Mouse (Mus musculus) hematopoietic stem cell, adult 5-6 weeks (primary cell): Measurements from ENCODE around the gene Bpifb9a. TPM values are rescaled to one million over a fixed set of nuclear protein-coding genes. Genes with fewer than 3 reads are reported as not detected.
"Not testable (repeated sequence)": the region's sequence is repeated elsewhere in the genome, so short reads cannot be mapped to it uniquely, and the experiment has no call there.

ENCODE experiments used
- ATAC-seq, 2 experiments: fragments of 125-278 bp in 1 of 2; replicated peaks in 1 of 2; 2 replicates each; pipeline ENCODE4 v1.8.0; 2016 to 2017; ENCODE audit warnings: inconsistent platforms in 2 of 2, mild to moderate bottlenecking in 2 of 2, moderate number of reproducible peaks in 2 of 2, low read depth in 1 of 2, moderate TSS enrichment in 1 of 2; ENCODE audit not compliant: low FRiP score in 2 of 2, poor library complexity in 2 of 2, severe bottlenecking in 2 of 2, insufficient read depth in 1 of 2, low TSS enrichment in 1 of 2
- total RNA-seq: library from RNA; stranded (forward); fragments of 172-1452, 232-1000 nt; gene quantifications from 2 replicates; pipeline ENCODE4 v1.2.3, GENCODE M21; 2017

The Bpifb9a gene
- total RNA-seq: not detected in 2 replicates

DNA sequence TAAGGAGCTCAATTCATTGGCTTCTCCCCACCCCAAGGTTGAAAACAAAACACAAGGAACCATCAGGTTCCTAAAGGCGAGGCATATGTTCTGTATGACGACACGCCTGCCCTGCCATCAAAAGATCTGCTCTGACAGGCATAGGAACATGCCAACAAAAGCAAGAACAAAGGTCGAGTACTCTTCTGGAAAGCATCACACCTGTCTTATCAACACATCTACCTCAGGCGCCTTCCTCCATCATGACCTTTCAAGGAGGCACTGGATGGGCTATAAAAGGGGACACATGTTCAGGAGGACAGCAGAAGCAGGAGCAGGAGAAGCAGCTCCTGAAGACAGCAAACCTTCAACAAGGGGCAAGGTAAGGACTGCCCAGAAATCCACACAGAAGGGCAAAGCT, at the start of gene Bpifb9a:
Gene Bpifb9a, plus strand, starts transcription at position 301 of the 400 bp plus-strand sequence.
- ATAC-seq: not testable (repeated sequence)

- peak in 1 of 2 experiments; percentile 33; a peak in 2 of 4 replicates for ATAC-seq
These were observed 48.5 kb upstream of the Bpifb9a start for GRCm38 (mm10) chr2:154209112-154209511.

DNA sequence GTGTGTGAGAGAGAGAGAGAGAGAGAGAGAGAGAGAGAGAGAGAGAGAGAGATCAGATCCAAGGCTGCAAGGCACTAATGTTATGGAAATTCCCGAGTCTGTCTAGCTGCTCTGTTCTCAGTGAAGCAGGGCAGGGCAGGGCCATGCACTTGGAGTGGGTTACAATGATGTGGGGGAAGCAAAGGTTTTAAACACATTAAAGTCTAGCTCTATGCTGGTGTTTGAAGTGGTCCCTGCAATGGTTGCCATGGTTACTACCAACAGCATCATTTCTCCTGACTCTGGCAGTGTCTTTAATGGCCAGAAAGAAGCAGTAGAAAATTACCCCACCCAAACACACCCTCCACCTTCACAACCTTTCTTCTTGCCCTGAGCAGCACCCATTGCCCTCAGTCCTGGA, 46.5 kb upstream of the Bpifb9a start:
- no peak for ATAC-seq

GRCm38 (mm10) chr2:154211881-154212280, 45.8 kb upstream of the Bpifb9a start:
- ATAC-seq: no peak

DNA sequence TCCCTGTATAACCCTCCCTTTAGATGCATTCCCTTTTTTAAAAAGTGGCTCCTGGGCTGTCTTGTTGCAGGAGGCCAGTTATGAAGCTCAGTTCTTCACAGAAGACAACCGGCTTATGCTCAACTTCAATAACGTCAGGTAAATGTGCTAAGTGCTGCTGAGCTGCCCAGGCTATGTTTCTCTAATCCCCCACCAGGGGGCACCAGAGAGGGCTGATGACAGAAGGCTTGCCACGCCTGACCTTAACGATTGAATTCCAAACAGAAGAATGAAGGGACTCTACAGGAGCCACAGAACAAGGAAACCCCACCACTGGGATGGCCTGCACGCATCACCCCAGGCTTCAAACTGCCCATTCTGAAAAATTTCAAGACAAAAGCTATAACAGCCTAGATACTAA, 42.5 kb upstream of the Bpifb9a start:
- peak; percentile 81 to 91 for ATAC-seq

DNA sequence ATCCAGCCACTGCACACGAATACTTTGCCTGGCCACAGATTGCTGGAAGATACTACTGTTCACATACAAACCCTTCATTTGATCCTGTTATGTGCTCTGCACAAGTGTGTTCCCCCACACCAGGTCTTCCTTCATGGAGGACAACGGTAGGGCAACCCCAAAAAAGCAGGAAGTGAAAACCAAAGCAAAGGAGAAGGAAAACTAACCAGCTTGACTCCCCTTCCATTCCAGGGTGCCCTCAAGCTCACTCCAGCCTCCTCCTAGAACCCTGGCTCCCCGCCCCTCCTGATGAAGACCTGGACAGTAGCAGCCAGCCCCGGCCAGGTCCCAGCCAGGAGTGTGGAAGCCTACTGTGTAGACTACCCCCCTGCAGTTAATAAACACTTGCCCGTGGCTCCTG, 37.7 kb upstream of the Bpifb9a start:
- no peak for ATAC-seq

- ATAC-seq: peak; percentile 68 to 70
These were observed 34.3 kb upstream of the Bpifb9a start, which contains the start of gene Bpifb5 for GRCm38 (mm10) chr2:154223265-154223916. Gene Bpifb5 (plus strand): TSS chr2:154223742.

DNA sequence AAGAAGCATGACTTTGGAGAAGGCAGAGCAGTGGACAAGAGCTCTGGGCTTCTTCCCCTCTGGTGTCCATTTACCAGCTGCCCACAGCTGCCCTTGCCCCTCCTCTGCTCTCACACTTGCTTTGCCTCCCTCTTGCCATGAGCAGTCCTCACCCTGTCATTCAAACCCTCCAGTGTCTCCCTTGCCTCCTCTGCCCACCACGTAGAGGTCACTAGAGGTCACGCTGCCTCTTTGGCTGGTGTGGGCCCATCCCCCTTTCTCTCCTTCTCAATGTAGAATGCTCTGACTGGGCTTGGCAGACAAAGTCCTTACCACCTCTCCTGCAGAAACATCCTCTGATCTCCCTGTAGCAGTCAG, 33.8 kb upstream of the Bpifb9a start:
- ATAC-seq: no peak

DNA sequence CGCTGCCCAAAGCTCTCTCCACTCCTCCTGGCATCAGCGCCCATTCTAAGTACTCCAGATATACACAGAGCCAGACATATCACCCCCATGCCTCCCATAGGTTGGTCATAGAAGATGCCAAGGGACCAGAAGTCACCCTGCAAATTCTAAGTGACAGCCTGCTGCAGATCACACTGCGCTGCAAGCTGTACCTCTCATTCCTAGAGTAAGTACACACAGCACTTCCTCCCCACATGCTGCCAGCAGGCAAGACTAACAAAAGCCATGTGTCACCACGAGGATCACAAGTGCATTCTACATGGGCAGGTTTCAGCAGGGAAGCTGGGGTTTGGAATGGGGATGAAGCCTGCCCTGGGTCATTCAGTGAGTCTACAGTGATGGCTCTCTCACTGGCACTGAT, 30.7 kb upstream of the Bpifb9a start:
- ATAC-seq: no peak

DNA sequence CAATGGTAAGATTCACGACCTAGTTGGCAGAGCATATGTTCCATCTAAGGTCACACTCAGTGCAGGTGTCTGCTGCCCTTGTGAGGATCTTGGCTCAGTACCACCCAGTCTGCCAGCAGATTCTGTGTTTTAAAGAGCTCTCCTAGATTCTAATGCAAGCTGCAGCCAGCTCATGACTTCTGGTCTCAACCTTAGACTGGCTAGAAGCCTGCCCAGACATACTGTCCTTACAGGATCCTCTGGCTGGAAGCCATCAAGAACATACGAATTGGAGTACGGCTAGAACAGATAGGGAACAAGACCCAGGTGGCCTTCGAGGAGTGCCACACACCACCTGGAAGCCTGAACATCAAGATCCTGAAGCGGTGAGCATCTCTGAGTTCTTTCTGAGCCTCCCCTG, 29.8 kb upstream of the Bpifb9a start:
- no peak for ATAC-seq

DNA sequence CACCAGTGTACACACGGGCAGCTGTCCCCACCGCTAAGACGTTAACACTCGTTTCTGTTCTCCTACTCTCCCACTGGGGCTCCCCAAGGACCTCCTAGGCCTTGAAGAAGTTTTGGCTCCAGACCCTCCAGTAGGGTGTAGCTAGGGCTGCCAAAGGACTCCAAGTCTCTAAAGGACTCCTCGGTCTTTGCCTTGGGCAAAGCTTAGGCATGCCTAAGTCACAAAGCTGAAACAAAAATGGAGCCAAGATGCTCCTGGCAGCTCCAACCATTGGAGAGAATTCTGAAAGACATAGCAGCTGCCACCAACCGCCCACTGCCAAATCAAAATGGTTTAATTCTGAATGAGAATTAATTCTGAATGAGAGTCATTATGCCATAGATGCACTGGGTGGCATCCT, 24.2 kb upstream of the Bpifb9a start:
- ATAC-seq: no peak

DNA sequence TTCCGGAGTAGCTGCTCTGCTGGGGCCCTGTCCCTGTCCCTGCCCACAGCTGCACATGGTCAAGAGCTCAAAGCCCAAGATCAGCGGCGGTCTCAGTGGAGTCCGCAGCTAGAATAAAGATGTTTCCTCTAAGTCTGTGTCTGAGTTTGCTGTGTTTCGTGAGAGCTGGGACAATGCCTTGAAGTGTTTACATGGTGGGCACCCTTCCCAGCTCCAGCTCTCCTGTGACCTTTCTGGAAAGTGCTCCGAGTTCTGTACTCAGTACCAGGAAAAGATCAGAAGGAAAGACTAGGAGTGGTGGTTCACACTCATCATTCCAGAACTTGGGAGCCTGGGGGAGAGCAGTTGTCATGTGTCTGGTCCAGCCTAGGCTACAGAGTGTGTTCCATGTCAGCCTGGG, 16.9 kb upstream of the Bpifb9a start:
- ATAC-seq: no peak

GRCm38 (mm10) chr2:154242726-154243125, 14.9 kb upstream of the Bpifb9a start:
- not testable (repeated sequence) for ATAC-seq

- no peak for ATAC-seq
These were observed 14.2 kb upstream of the Bpifb9a start for GRCm38 (mm10) chr2:154243356-154244036.

DNA sequence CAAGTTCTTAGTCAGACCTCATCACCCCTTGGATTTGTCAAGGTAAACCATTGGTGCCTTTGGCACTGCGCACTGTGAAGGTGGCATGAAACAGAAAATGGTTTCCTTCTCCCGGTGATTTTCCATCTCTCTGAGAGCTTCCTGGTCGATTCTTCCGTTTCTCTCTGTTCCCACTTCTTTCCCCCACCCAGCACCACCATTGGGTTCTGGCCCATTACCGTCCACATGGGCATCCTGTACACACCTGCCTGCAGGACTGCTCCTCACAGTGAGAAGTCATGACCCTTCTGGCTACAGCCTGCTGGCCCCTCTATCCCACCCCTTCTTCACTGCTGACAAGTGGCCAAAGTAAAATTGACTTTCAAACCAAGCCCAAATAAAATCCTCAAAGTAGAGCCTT, 12.3 kb upstream of the Bpifb9a start:
- no peak for ATAC-seq

DNA sequence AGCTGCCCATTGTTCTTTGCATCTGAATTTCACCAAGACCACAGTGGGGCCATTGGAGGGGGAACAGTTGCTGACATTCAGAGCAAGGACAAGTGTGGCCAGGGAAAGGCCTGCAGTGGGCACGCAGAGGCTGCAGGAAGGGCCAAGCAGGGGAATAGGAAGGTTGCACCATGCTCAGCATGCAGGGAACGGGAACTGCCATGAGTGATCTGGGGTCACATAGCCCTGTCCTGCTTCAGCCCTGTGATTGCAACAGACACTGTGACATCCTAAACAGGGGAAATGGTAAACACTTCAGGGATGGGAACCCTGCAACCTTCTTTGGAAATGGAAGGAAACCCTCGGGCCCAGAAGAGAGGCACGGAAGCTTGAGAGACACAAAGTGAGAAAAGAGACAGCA, 2.4 kb upstream of the Bpifb9a start:
- ATAC-seq: peak in 1 of 2 experiments; percentile 36; a peak in 1 of 4 replicates

GRCm38 (mm10) chr2:154255770-154256169, 1.9 kb upstream of the Bpifb9a start:
- no peak for ATAC-seq

DNA sequence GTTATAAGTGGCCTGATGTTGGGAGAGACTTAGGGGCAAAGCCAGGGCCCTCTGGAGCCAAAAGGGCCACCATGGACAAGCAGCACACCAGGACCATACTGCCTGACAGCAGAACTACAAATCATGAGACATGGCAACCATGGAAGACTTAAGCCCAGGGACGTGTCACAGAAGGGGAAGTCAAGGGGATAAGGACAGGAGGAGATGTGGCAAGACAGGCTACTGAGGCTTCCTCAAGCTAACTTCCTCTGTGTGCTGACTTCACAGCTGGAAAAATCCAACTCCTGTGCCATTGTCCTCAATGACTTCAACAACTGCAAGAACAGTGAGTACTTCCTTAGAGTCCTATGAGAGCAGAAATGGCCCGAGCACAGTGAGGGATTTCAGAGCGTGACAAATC, 6.7 kb downstream of the Bpifb9a start:
- ATAC-seq: peak in 1 of 2 experiments; percentile 72; a peak in 1 of 4 replicates

GRCm38 (mm10) chr2:154291866-154292265, 34.2 kb downstream of the Bpifb9a start:
- not testable (repeated sequence) for ATAC-seq
